Mouse (Mus musculus) embryonic fibroblast, embryonic 13.5 days (primary cell): Measurements from ENCODE around the gene Hddc2.

Experiments
- CTCF ChIP-seq: IDR thresholded peaks from 2 replicates; pipeline ENCODE4 v1.5.1; 2011; ENCODE audit warnings: mild to moderate bottlenecking, control low read depth, low read length, moderate library complexity, borderline replicate concordance; ENCODE audit not compliant: insufficient read depth
- POLR2A ChIP-seq: IDR thresholded peaks from 2 replicates; pipeline ENCODE4 v1.6.1; 2011; ENCODE audit warnings: low read depth, mild to moderate bottlenecking, control low read depth, low read length, moderate library complexity

DNA sequence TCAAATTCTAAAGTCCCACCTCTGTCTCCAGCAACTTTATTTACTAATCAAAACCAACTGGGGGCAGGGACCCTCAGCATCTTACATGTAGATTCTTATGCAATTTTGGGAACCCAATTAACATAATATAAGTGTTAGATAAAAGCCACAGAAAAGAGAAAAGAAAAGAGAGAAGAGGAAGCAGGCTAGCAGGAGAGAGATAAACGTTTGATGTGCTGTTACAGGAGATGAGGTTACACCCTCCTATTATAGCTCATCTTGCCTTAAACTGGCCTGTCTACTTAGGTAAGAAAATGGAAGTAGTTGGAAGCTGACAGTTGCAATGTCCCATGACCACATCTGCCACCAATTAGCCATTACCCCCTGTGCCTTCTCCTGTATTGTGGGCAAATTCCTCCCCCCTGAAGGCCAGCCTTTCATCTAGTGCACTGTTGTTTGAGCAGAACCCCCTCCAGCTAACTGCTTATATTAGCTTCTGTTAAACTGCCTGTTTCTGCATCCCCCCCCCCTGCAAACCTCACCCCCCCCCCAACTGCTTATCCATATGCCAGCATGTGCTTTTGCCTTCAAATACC, 6.1 kb upstream of the Hddc2 start:
- TF ChIP-seq CTCF (no peak), POLR2A (no peak)
